Mouse (Mus musculus) CH12.LX (cell line): ENCODE data around the gene Olfr456. TPM values are rescaled to one million over a fixed set of nuclear protein-coding genes. Genes with fewer than 3 reads are reported as not detected.

Experiments
- polyA plus RNA-seq: library from polyadenylated mRNA; unstranded; fragments of >175 nt; gene quantifications from 2 replicates; pipeline ENCODE4 v1.2.1, GENCODE M21; 2012; ENCODE audit warnings: low read depth; ENCODE audit not compliant: insufficient read length
- total RNA-seq, 2 experiments: library from RNA; depleted of rRNA; stranded (reverse); fragments of 300-350 nt in 1 of 2; fragments of >200 nt in 1 of 2; gene quantifications; 2 replicates each; pipeline ENCODE4 v1.2.3; 2012 to 2014

Olfr456 gene
- total and polyA plus RNA-seq, 3 experiments: not detected

Other genes with a start within 250 kb of the Olfr456 start
- 0.71 and 0.85 TPM in 2 replicates for gene Gstk1, start 241.3 kb downstream of the Olfr456 start, total RNA-seq (2012; rRNA removed)
- 0.55 and 1.0 TPM in 2 replicates for gene Gstk1, start 241.3 kb downstream of the Olfr456 start, total RNA-seq (2014; rRNA removed)
- 0.44 and 0.59 TPM in 2 replicates for gene Gstk1, start 241.3 kb downstream of the Olfr456 start, polyA plus RNA-seq
- gene Tmem139, start 225.2 kb downstream of the Olfr456 start, total RNA-seq (2012; rRNA removed): not detected in 2 replicates
- not detected in 2 replicates for gene Tmem139, start 225.2 kb downstream of the Olfr456 start, total RNA-seq (2014; rRNA removed)
- 0.20 TPM in 1 of 2 replicates, not detected in the other for gene Tmem139, start 225.2 kb downstream of the Olfr456 start, polyA plus RNA-seq
- 22.6 and 24.7 TPM in 2 replicates for gene Casp2, start 222.2 kb downstream of the Olfr456 start, total RNA-seq (2012; rRNA removed)
- gene Casp2, start 222.2 kb downstream of the Olfr456 start, total RNA-seq (2014; rRNA removed): 42.8 and 47.8 TPM in 2 replicates
- 29.0 and 31.6 TPM in 2 replicates for gene Casp2, start 222.2 kb downstream of the Olfr456 start, polyA plus RNA-seq
- gene Clcn1, start 200.5 kb downstream of the Olfr456 start, total RNA-seq (2012; rRNA removed): 0.04 TPM in 2 replicates
- gene Clcn1, start 200.5 kb downstream of the Olfr456 start, total RNA-seq (2014; rRNA removed): 0.08 and 0.18 TPM in 2 replicates
- 0.26 and 0.50 TPM in 2 replicates for gene Clcn1, start 200.5 kb downstream of the Olfr456 start, polyA plus RNA-seq
- 0.04 TPM in 1 of 2 replicates, not detected in the other for gene Fam131b, start 162.6 kb downstream of the Olfr456 start, total RNA-seq (2012; rRNA removed)
- 0.05 TPM in 2 replicates for gene Fam131b, start 162.6 kb downstream of the Olfr456 start, total RNA-seq (2014; rRNA removed)
- 0.09 TPM in 1 of 2 replicates, not detected in the other for gene Fam131b, start 162.6 kb downstream of the Olfr456 start, polyA plus RNA-seq
- 1.8 and 2.2 TPM in 2 replicates for gene Zyx, start 137.6 kb downstream of the Olfr456 start, total RNA-seq (2012; rRNA removed)
- 0.86 and 1.1 TPM in 2 replicates for gene Zyx, start 137.6 kb downstream of the Olfr456 start, total RNA-seq (2014; rRNA removed)
- 8.0 and 11.4 TPM in 2 replicates for gene Zyx, start 137.6 kb downstream of the Olfr456 start, polyA plus RNA-seq
- not detected in 2 replicates for gene Epha1, start 113.9 kb downstream of the Olfr456 start, total RNA-seq (2012; rRNA removed)
- not detected in 2 replicates for gene Epha1, start 113.9 kb downstream of the Olfr456 start, total RNA-seq (2014; rRNA removed)
- not detected in 2 replicates for gene Epha1, start 113.9 kb downstream of the Olfr456 start, polyA plus RNA-seq
- not detected in 2 replicates for gene Tas2r143, start 87.0 kb downstream of the Olfr456 start, total RNA-seq (2012; rRNA removed)
- gene Tas2r143, start 87.0 kb downstream of the Olfr456 start, total RNA-seq (2014; rRNA removed): not detected in 2 replicates
- not detected in 2 replicates for gene Tas2r143, start 87.0 kb downstream of the Olfr456 start, polyA plus RNA-seq
- not detected in 2 replicates for gene Tas2r135, start 81.8 kb downstream of the Olfr456 start, total RNA-seq (2012; rRNA removed)
- gene Tas2r135, start 81.8 kb downstream of the Olfr456 start, total RNA-seq (2014; rRNA removed): not detected in 2 replicates
- gene Tas2r135, start 81.8 kb downstream of the Olfr456 start, polyA plus RNA-seq: not detected in 2 replicates
- not detected in 2 replicates for gene Tas2r126, start 52.7 kb downstream of the Olfr456 start, total RNA-seq (2012; rRNA removed)
- gene Tas2r126, start 52.7 kb downstream of the Olfr456 start, total RNA-seq (2014; rRNA removed): not detected in 2 replicates
- gene Tas2r126, start 52.7 kb downstream of the Olfr456 start, polyA plus RNA-seq: not detected in 2 replicates
- gene Olfr458, start 22.0 kb downstream of the Olfr456 start, total RNA-seq (2012; rRNA removed): not detected in 2 replicates
- gene Olfr458, start 22.0 kb downstream of the Olfr456 start, total RNA-seq (2014; rRNA removed): not detected in 2 replicates
- gene Olfr458, start 22.0 kb downstream of the Olfr456 start, polyA plus RNA-seq: not detected in 2 replicates
- gene Olfr457, start 10.9 kb downstream of the Olfr456 start, total RNA-seq (2012; rRNA removed): not detected in 2 replicates
- gene Olfr457, start 10.9 kb downstream of the Olfr456 start, total RNA-seq (2014; rRNA removed): not detected in 2 replicates
- not detected in 2 replicates for gene Olfr457, start 10.9 kb downstream of the Olfr456 start, polyA plus RNA-seq
- not detected in 2 replicates for gene Olfr455, start 60.4 kb upstream of the Olfr456 start, total RNA-seq (2012; rRNA removed)
- gene Olfr455, start 60.4 kb upstream of the Olfr456 start, total RNA-seq (2014; rRNA removed): not detected in 2 replicates
- gene Olfr455, start 60.4 kb upstream of the Olfr456 start, polyA plus RNA-seq: not detected in 2 replicates
- not detected in 2 replicates for gene Tcaf3, start 110.5 kb upstream of the Olfr456 start, total RNA-seq (2012; rRNA removed)
- not detected in 2 replicates for gene Tcaf3, start 110.5 kb upstream of the Olfr456 start, total RNA-seq (2014; rRNA removed)
- not detected in 2 replicates for gene Tcaf3, start 110.5 kb upstream of the Olfr456 start, polyA plus RNA-seq
- gene Tcaf2, start 158.0 kb upstream of the Olfr456 start, total RNA-seq (2012; rRNA removed): not detected in 2 replicates
- gene Tcaf2, start 158.0 kb upstream of the Olfr456 start, total RNA-seq (2014; rRNA removed): not detected in 2 replicates
- gene Tcaf2, start 158.0 kb upstream of the Olfr456 start, polyA plus RNA-seq: not detected in 2 replicates
- gene Tcaf1, start 222.9 kb upstream of the Olfr456 start, total RNA-seq (2012; rRNA removed): not detected in 2 replicates
- not detected in 2 replicates for gene Tcaf1, start 222.9 kb upstream of the Olfr456 start, total RNA-seq (2014; rRNA removed)
- not detected in 2 replicates for gene Tcaf1, start 222.9 kb upstream of the Olfr456 start, polyA plus RNA-seq